Mouse (Mus musculus) stomach, postnatal 0 days (tissue): ENCODE measurements around the gene Tubg1.

Source experiments
- CTCF ChIP-seq: IDR thresholded peaks from 2 replicates; pipeline ENCODE4 v1.5.1; 2016; ENCODE audit warnings: antibody characterized with exemption, low read depth, mild to moderate bottlenecking, moderate library complexity
- EP300 ChIP-seq: optimal IDR thresholded peaks from 2 replicates; pipeline ENCODE3; 2016; ENCODE audit warnings: antibody characterized with exemption

DNA sequence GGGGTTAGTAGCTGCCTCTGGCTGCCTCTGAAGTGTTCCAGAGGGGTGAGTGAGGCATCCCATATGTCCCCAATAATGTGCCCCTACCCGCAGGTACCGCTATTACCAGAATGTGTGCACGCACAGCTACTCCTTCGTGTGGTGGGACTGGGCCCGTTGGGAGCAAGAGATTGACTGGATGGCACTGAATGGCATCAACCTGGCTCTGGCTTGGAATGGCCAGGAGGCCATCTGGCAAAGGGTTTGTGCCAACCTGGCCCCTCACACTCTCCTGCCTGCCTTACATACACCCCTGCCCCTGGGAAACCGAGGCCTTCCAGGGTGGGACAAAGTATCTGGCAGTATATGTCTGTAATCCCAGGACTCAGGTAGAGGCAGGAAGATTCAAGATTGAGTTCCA, 48.8 kb upstream of the Tubg1 start:
- TF ChIP-seq CTCF = no peak
- TF ChIP-seq EP300 = no peak
